Mouse (Mus musculus) forebrain, embryonic 10.5 days (tissue): ENCODE measurements around the gene Gm45783. TPM values are rescaled to one million over a fixed set of nuclear protein-coding genes. Genes with fewer than 3 reads are reported as not detected.
"Not testable (repeated sequence)": the region's sequence is repeated elsewhere in the genome, so short reads cannot be mapped to it uniquely, and the experiment has no call there.

Experiments
- DNase-seq: peaks from one replicate; pipeline ENCODE4 v3.0.0-alpha.2; 2017; ENCODE audit warnings: low spot score; ENCODE audit errors: extremely low spot score
- H3K27ac ChIP-seq: fragments of 300-500 bp; sonication (generic); 2 replicates; pipeline ENCODE4 v1.5.1; 2016; ENCODE audit warnings: mild to moderate bottlenecking
- H3K27me3 ChIP-seq: fragments of 300-500 bp; sonication (generic); 2 replicates; pipeline ENCODE4 v1.6.1; 2016; ENCODE audit warnings: mild to moderate bottlenecking; ENCODE audit not compliant: poor library complexity, severe bottlenecking
- H3K36me3 ChIP-seq: fragments of 300-500 bp; sonication (generic); replicated peaks from 2 replicates; pipeline ENCODE4 v1.6.1; 2016; ENCODE audit warnings: mild to moderate bottlenecking, moderate library complexity
- H3K4me1 ChIP-seq: fragments of 300-500 bp; sonication (generic); 2 replicates; pipeline ENCODE4 v1.6.1; 2016
- H3K4me3 ChIP-seq: fragments of 300-500 bp; sonication (generic); 2 replicates; pipeline ENCODE4 v1.5.1; 2016; ENCODE audit warnings: mild to moderate bottlenecking, moderate library complexity
- H3K9me3 ChIP-seq: fragments of 300-500 bp; sonication (generic); 2 replicates; pipeline ENCODE4 v1.6.1; 2016; ENCODE audit warnings: mild to moderate bottlenecking, moderate library complexity
- WGBS: fragments of 180-500 bp; shearing (Covaris S2); methylation state at CpG from one replicate; pipeline ENCODE4 v1.1.7; 2016; 5-methylcytosine and 5-hydroxymethylcytosine counted together
- microRNA-seq: library from miRNA; unstranded; fragments of <30 nt; microRNA quantifications from one replicate; pipeline ENCODE4, GENCODE M21; 2017
- polyA plus RNA-seq: library from polyadenylated mRNA; unstranded; fragments of >200 nt; fragmentation: Nextera tagmentation; extraction: Ambion mirVana; gene quantifications from 2 replicates; pipeline ENCODE4 v1.2.1, GENCODE M21; 2016

The Gm45783 gene
- polyA plus RNA-seq = not detected in 2 replicates

- H3K4me3 ChIP-seq, H3K4me1 ChIP-seq, DNase-seq, H3K36me3 ChIP-seq, H3K27me3 ChIP-seq, H3K9me3 ChIP-seq, H3K27ac ChIP-seq: not testable (repeated sequence)
- 52% methylated on average over 12 of the region's 12 CpGs for WGBS
Observed at GRCm38 (mm10) chr7:7374431-7374830, at the start of gene Gm45783. Gm45783 (minus strand) TSS chr7:7374573.

- not testable (repeated sequence) for H3K27ac ChIP-seq, H3K27me3 ChIP-seq, H3K4me3 ChIP-seq
Observed at GRCm38 (mm10) chr7:7399603-7400002, 25.2 kb upstream of the Gm45783 start, which contains the start of gene Vmn2r31. Vmn2r31 (minus strand) TSS chr7:7399703.

GRCm38 (mm10) chr7:7337509-7337908 is 36.9 kb downstream of the Gm45783 start, which contains the start of gene Vmn2r30:
Vmn2r30 (minus strand) TSS chr7:7337609.
- WGBS = 80% methylated on average over 1 of the region's 1 CpGs
- H3K9me3 ChIP-seq, H3K27ac ChIP-seq, H3K27me3 ChIP-seq, H3K4me3 ChIP-seq, DNase-seq, H3K36me3 ChIP-seq, H3K4me1 ChIP-seq: not testable (repeated sequence)

More at GRCm38 (mm10) chr7:7399603-7400002, 25.2 kb upstream of the Gm45783 start, which contains the start of gene Vmn2r31:
- DNase-seq, H3K4me1 ChIP-seq, H3K36me3 ChIP-seq, H3K9me3 ChIP-seq: not testable (repeated sequence)

- Histone ChIP-seq H3K27ac (no peak overlapping the region), H3K4me1 (peaks cover 14% of the 10 kb centered on the region), H3K4me3 (no peak overlapping the region), H3K9me3 (peaks cover 20% of the 10 kb centered on the region), H3K36me3 (peaks cover 59% of the 10 kb centered on the region), H3K27me3 (peaks cover 5% of the 10 kb centered on the region)
- DNase-seq = peak; percentile 27
- 88% methylated on average over 16 of the region's 16 CpGs for WGBS
Observed at GRCm38 (mm10) chr7:7295595-7295994, 78.8 kb downstream of the Gm45783 start.

Small RNAs within 50 kb of the gene (microRNA-seq; reads per million reads assigned to microRNA genes)
- gene Mir5620 = 1.2 reads per million

Other genes with a start within 250 kb of the Gm45783 start
- gene Zfp773, start 237.8 kb downstream of the Gm45783 start, polyA plus RNA-seq = 4.4 and 5.4 TPM in 2 replicates
- gene Zfp418, start 203.2 kb downstream of the Gm45783 start, polyA plus RNA-seq = 2.4 and 2.6 TPM in 2 replicates
- gene Zfp772, start 164.6 kb downstream of the Gm45783 start, polyA plus RNA-seq = 9.0 and 9.4 TPM in 2 replicates
- gene Vmn2r29, start 127.2 kb downstream of the Gm45783 start, polyA plus RNA-seq = 0.20 TPM in 1 of 2 replicates, not detected in the other
- gene Gm45844, start 96.3 kb downstream of the Gm45783 start, polyA plus RNA-seq = 1.1 and 1.5 TPM in 2 replicates
- gene Clcn4, start 73.7 kb downstream of the Gm45783 start, polyA plus RNA-seq = 36.2 and 36.4 TPM in 2 replicates
- not detected in 2 replicates for gene Vmn2r30, start 37.0 kb downstream of the Gm45783 start, polyA plus RNA-seq
- gene Vmn2r31, start 25.1 kb upstream of the Gm45783 start, polyA plus RNA-seq = not detected in 2 replicates
- gene Vmn2r32, start 105.4 kb upstream of the Gm45783 start, polyA plus RNA-seq = not detected in 2 replicates
- gene Vmn2r33, start 192.2 kb upstream of the Gm45783 start, polyA plus RNA-seq = not detected in 2 replicates